Mouse (Mus musculus) erythroblast, embryonic 14.5 days (primary cell): ENCODE measurements around the gene Zfp239.

Source experiments
- GATA1 ChIP-seq: IDR thresholded peaks from 2 replicates; pipeline ENCODE4 v1.6.1; 2012; ENCODE audit warnings: low read length, inconsistent platforms, mixed read lengths
- TAL1 ChIP-seq: IDR thresholded peaks from 3 replicates; pipeline ENCODE4 v1.6.1; 2012; ENCODE audit warnings: low read length, inconsistent platforms, mixed read lengths

- TF ChIP-seq TAL1 (no peak), GATA1 (no peak)
These were observed 46.1 kb downstream of the Zfp239 start for GRCm38 (mm10) chr6:117907979-117908355.
